Mouse (Mus musculus) hindbrain, embryonic 16.5 days (tissue): ENCODE data around the gene Nlrp6. TPM values are rescaled to one million over a fixed set of nuclear protein-coding genes. Genes with fewer than 3 reads are reported as not detected.
A peak's percentile ranks its signal among the peaks of the same experiment; 100 is the strongest.

Experiments
- ATAC-seq: fragments of 200-750 bp; cut with Nextera tagmentation; 2 replicates; pipeline ENCODE4 v1.8.0; 2017; ENCODE audit warnings: moderate TSS enrichment, moderate library complexity
- H3K27ac ChIP-seq: fragments of 300-500 bp; sonication (generic); 2 replicates; pipeline ENCODE4 v1.5.1; 2014; ENCODE audit warnings: low read depth, mild to moderate bottlenecking, control low read depth, low read length, moderate library complexity
- H3K27me3 ChIP-seq: fragments of 300-500 bp; sonication (generic); replicated peaks from 2 replicates; pipeline ENCODE4 v1.6.1; 2014; ENCODE audit warnings: low read length; ENCODE audit not compliant: control insufficient read depth, insufficient read depth
- H3K36me3 ChIP-seq: fragments of 300-500 bp; sonication (generic); 2 replicates; pipeline ENCODE4 v1.6.1; 2014; ENCODE audit warnings: mild to moderate bottlenecking, low read length, moderate library complexity, mixed read lengths; ENCODE audit not compliant: control insufficient read depth, insufficient read depth
- H3K4me1 ChIP-seq: fragments of 300-500 bp; sonication (generic); 2 replicates; pipeline ENCODE4 v1.6.1; 2014; ENCODE audit warnings: low read depth, low read length; ENCODE audit not compliant: control insufficient read depth, insufficient read depth
- H3K4me2 ChIP-seq: fragments of 300-500 bp; sonication (generic); 2 replicates; pipeline ENCODE4 v1.6.1; 2014; ENCODE audit warnings: mild to moderate bottlenecking, low read length, control low read depth, moderate library complexity
- H3K4me3 ChIP-seq: fragments of 300-500 bp; sonication (generic); 2 replicates; pipeline ENCODE4 v1.5.1; 2014; ENCODE audit warnings: mild to moderate bottlenecking, low read length, control low read depth, moderate library complexity
- H3K9ac ChIP-seq: fragments of 300-500 bp; sonication (generic); 2 replicates; pipeline ENCODE4 v1.6.1; 2014; ENCODE audit warnings: low read depth, mild to moderate bottlenecking, control low read depth, low read length, moderate library complexity
- H3K9me3 ChIP-seq: fragments of 300-500 bp; sonication (generic); 2 replicates; pipeline ENCODE4 v1.6.1; 2014; ENCODE audit warnings: mild to moderate bottlenecking, low read length, moderate library complexity; ENCODE audit not compliant: control insufficient read depth
- WGBS: fragments of 180-500 bp; shearing (Covaris S2); extraction: QIAGEN DNeasy Blood & Tissue Kit; methylation state at CpG from one replicate; pipeline ENCODE4 v1.1.7; 2014; 5-methylcytosine and 5-hydroxymethylcytosine counted together
- polyA plus RNA-seq: library from polyadenylated mRNA; unstranded; fragments of >200 nt; fragmentation: Nextera tagmentation; extraction: Ambion mirVana; gene quantifications from 2 replicates; pipeline ENCODE4 v1.2.1, GENCODE M21; 2015

The Nlrp6 gene
- polyA plus RNA-seq, 1 experiment from 2014 or later, result 0.75 TPM

DNA sequence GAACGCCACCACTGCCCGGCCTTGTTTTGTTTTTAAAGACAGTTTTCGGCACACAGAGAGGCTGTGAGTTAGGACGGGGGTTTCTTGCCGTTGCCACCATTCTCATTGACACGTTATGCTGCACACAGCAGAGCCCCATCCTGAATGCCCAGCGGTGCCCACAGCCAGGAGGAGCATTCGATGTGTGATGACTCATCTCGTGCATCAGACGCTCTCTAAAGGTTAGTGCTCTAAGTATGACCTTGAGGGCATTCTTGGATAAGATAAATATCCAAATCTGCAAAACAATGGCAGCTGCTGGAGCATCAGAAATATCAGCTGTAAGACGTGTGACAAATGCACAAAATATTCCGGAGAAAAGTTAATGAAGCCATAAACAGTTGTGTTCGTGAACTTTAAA, 13.6 kb upstream of the Nlrp6 start:
- no peak overlapping the region for H3K9ac ChIP-seq
- no peaks in the 10 kb centered on the region for H3K36me3 ChIP-seq
- H3K4me2 ChIP-seq, result no peak overlapping the region
- no peaks in the 10 kb centered on the region for H3K9me3 ChIP-seq
- WGBS, result 85% methylated on average over 13 of the region's 13 CpGs
- H3K27ac ChIP-seq, result no peak overlapping the region
- peaks cover 5% of the 10 kb centered on the region for H3K4me1 ChIP-seq
- no peak overlapping the region for H3K4me3 ChIP-seq
- peaks cover 2% of the 10 kb centered on the region; the same call in 1 of the 2 replicates for H3K27me3 ChIP-seq
- no peak for ATAC-seq

DNA sequence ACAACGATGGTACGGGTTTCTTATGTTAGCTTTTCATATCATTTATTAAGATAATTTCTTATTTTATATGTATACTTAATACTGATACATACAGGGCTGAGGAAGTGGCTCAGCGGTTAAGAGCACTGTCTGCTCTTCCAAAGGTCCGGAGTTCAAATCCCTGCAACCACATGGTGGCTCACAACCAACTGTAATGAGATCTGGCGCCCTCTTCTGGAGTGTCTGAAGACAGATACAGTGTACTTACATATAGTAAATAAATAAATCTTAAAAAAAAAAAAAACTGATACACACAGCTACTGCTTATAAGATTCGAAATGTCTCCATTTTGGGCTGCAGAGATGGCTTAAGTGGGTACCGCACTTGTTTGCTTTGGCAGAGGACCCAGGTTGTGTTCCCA, 13.0 kb upstream of the Nlrp6 start:
- Histone ChIP-seq H3K27ac (no peak overlapping the region), H3K4me1 (peaks cover 5% of the 10 kb centered on the region), H3K27me3 (peaks cover 2% of the 10 kb centered on the region; the same call in 1 of the 2 replicates), H3K4me2 (no peak overlapping the region), H3K9ac (no peak overlapping the region), H3K36me3 (no peaks in the 10 kb centered on the region), H3K4me3 (no peak overlapping the region), H3K9me3 (no peaks in the 10 kb centered on the region)
- WGBS, result 87% methylated on average over 7 of the region's 7 CpGs
- no peak for ATAC-seq

DNA sequence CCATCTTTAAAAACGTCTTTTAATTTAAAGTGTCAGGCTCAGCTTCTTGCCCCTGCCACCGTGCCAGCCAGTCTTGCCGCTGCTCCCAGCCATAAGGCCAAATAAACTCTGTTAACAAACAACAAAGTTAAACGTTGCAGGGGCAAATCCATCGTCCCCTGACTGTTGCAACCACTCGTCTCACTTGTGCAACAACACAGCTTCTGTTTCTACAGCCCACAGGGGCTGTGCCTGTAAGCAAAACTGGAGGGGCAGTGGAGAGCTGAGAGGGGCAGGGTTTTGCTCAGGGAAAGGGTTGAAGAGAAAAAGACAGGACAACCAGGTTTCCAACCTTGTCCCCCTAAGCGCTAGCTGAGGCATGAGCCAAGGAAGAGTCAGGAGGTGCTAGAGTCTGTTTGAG, 12.5 kb upstream of the Nlrp6 start:
- Histone ChIP-seq H3K4me2 (no peak overlapping the region), H3K9ac (no peak overlapping the region)
- ATAC-seq, result 0 out of 2 replicates have a peak, but pooled peaks have one; percentile 3

DNA sequence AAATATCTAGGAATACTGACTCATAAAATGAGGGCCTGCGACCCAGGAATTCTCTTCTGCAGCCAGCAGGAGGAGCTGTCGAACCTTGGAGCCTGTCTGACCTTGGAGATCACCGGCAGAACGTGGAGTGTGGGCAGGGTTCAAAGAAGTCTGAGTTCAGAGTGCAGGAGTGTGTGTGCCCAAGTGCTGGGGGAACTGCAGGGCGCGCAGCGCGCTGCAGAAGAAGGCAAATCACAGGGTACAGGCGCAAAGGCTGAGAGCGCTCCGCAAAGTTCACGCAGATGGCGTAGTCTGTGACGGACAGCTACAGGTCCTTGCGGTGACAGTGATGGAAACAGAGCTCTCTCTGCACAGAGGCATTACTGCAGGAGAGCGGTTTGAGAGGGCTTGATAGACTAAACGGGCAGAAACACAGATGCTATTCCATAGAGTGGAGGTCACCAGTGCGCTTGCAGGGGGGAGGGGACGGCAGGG, 12.0 kb upstream of the Nlrp6 start:
- H3K9ac ChIP-seq, result peak overlapping the region; percentile 53
- peak; percentile 82 for ATAC-seq
- peak overlapping the region; percentile 49 for H3K4me3 ChIP-seq
- peaks cover 2% of the 10 kb centered on the region; the same call in 1 of the 2 replicates for H3K27me3 ChIP-seq
- no peak overlapping the region for H3K27ac ChIP-seq
- no peaks in the 10 kb centered on the region for H3K9me3 ChIP-seq
- H3K4me1 ChIP-seq, result peaks cover 5% of the 10 kb centered on the region
- WGBS, result 2% methylated on average over 19 of the region's 19 CpGs
- H3K36me3 ChIP-seq, result no peaks in the 10 kb centered on the region
- H3K4me2 ChIP-seq, result peak overlapping the region; percentile 91

More for the DNA sequence above, 12.5 kb upstream of the Nlrp6 start:
- peaks cover 2% of the 10 kb centered on the region; the same call in 1 of the 2 replicates for H3K27me3 ChIP-seq
- H3K36me3 ChIP-seq, result no peaks in the 10 kb centered on the region
- WGBS, result 52% methylated on average over 7 of the region's 7 CpGs
- H3K4me3 ChIP-seq, result no peak overlapping the region
- no peaks in the 10 kb centered on the region for H3K9me3 ChIP-seq
- H3K4me1 ChIP-seq, result peaks cover 5% of the 10 kb centered on the region
- no peak overlapping the region for H3K27ac ChIP-seq

DNA sequence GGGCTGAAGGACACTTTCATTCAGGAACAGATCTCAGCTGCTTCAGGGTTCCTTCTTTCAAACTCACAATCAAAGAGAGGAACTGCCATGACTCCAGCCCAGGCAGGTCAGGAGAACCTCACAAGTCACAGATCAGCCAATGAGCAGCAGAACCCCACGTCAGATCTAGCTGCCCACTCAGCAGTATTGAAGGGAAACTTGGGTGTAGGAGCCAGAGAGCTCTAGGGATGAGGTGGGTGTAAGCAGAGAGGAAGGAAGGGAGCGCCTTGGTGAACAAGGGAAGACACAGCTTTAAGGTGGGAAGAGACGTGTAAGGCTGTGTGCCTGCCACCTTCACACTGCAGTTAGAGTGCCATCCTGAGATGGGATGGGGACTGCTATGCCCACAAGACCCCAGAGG, 8.4 kb upstream of the Nlrp6 start:
- WGBS, result 69% methylated on average over 3 of the region's 3 CpGs
- H3K27me3 ChIP-seq, result peaks cover 2% of the 10 kb centered on the region; the same call in 1 of the 2 replicates
- H3K9ac ChIP-seq, result no peak overlapping the region
- H3K4me2 ChIP-seq, result no peak overlapping the region
- ATAC-seq, result no peak
- peaks cover 5% of the 10 kb centered on the region for H3K4me1 ChIP-seq
- H3K9me3 ChIP-seq, result no peaks in the 10 kb centered on the region
- no peaks in the 10 kb centered on the region for H3K36me3 ChIP-seq
- no peak overlapping the region for H3K4me3 ChIP-seq
- H3K27ac ChIP-seq, result no peak overlapping the region

DNA sequence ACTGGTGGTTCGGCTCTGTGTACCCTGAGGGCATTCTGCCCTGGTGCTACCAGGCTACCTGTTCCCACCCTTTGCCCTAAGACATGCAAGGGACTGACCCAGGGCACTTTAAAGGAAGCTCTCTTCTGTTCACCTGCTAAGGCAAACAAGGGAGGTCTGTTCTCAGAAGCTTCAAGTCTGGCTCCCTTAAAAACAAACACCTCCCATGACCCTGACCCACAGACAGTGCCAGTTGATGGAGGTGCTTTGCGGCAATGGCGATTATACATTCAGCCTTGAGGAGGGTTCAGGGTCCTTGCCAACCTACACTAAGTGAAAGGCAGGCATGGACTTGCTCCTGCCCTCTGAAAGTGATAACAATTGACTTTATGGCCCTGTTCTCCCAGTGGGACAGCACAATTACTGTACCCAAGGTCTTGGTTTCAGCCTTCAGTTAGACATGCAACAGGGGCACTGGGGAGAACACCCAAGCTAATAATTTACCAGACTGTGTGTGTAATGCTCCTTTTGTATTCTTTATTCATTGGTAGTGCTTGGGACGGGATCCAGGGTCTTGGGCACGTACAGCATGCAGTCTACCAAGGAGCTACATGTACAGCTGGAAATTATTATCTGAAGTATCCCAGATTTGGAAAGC, 7.7 kb upstream of the Nlrp6 start:
- Histone ChIP-seq H3K4me3 (no peak overlapping the region), H3K9ac (no peak overlapping the region), H3K27ac (no peak overlapping the region), H3K4me2 (no peak overlapping the region), H3K4me1 (peaks cover 5% of the 10 kb centered on the region), H3K36me3 (no peaks in the 10 kb centered on the region), H3K27me3 (peaks cover 2% of the 10 kb centered on the region; the same call in 1 of the 2 replicates), H3K9me3 (no peaks in the 10 kb centered on the region)
- 75% methylated on average over 5 of the region's 5 CpGs for WGBS
- no peak for ATAC-seq

DNA sequence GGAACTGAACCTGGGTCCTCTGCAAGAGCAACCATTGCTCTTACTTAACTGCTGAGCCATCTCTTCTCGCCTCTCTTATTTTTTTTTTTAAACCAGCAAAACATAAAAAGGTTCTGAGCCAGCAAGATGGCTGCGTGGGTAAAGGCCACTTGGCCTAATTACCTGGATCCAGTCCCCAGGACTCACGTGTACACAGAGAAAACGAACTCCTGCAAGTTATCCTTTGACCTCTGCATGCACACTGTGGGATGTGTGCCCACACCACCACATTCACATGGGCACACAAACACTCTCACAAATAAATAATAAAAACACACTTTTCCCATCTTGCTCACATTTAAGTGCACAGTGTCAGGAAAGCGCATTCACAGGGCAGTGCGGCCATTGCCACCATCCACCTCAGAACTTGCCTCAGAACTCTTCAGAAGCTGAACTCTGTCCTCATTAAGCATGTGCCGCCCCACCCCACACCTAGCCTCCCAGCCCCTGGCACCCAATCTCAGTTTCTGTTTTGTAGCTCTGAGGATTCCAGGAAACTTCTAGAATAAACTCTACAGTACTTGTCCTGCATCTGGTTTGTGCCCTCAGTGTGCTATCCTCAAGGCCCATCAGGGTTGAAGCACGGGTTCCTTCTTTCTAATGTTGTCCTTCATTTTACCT, 6.5 kb upstream of the Nlrp6 start:
- no peaks in the 10 kb centered on the region for H3K9me3 ChIP-seq
- no peak overlapping the region for H3K4me3 ChIP-seq
- peaks cover 4% of the 10 kb centered on the region for H3K27me3 ChIP-seq
- H3K27ac ChIP-seq, result no peak overlapping the region
- no peaks in the 10 kb centered on the region for H3K36me3 ChIP-seq
- no peak for ATAC-seq
- WGBS, result 85% methylated on average over 8 of the region's 8 CpGs
- H3K9ac ChIP-seq, result no peak overlapping the region
- no peak overlapping the region for H3K4me2 ChIP-seq
- H3K4me1 ChIP-seq, result no peaks in the 10 kb centered on the region

DNA sequence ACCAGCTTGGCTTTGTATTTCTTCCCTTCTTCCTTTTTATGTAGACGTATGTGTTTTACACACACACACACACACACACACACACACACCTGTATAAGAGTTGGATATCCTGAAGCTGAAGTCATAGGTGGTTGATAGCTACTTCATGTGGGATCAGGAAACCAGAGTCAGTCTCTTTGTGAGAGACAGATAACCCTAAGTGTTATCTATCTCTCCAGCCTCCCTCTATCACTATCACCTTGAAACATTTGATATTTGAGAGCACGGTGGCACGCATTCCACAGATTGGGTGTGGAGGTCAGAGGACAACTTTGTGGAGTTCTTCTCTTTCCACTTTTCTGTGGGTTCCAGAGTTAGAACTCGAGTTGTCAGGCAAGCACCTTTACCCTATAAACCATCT, 791 bp upstream of the Nlrp6 start:
- ATAC-seq, result no peak
- Histone ChIP-seq H3K4me3 (no peak overlapping the region), H3K27ac (no peak overlapping the region), H3K9me3 (no peaks in the 10 kb centered on the region), H3K27me3 (peaks cover 53% of the 10 kb centered on the region), H3K4me2 (no peak overlapping the region), H3K4me1 (peaks cover 18% of the 10 kb centered on the region), H3K36me3 (no peaks in the 10 kb centered on the region), H3K9ac (no peak overlapping the region)
- 78% methylated on average over 4 of the region's 4 CpGs for WGBS

DNA sequence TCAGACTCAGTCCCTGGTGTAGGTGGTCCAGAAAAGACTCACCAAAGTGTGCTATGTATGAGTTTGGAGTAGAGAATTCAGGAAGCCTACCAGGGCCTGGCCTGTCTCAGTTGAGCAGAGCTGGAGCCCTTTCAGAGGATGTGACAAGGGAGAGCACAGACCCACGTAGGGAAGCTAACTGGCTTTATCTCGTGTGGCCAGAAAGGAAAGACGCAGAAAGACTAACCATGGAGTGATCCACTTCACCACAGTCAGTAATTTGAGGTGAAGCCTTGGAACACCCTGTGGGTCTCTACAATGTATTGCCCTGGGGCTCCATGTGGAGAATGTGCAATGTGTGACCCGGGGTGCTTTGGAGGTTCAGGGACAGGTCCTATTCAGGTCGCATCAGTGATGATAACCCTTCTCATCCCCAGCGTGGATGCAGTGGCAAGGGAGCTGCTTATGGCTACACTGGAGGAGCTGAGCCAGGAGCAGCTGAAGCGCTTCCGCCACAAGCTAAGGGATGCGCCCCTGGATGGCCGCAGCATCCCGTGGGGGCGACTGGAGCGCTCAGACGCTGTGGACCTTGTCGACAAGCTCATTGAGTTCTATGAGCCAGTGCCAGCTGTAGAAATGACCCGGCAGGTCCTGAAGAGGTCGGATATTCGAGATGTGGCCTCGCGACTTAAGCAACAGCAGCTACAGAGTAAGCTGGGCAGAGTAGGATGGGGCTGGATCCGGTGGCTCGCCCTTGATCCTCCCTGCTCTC, 698 bp downstream of the Nlrp6 start:
- Histone ChIP-seq H3K27ac (no peak overlapping the region), H3K27me3 (peaks cover 53% of the 10 kb centered on the region), H3K9ac (no peak overlapping the region), H3K4me2 (peak overlapping the region; percentile 98), H3K4me3 (no peak overlapping the region), H3K9me3 (no peaks in the 10 kb centered on the region), H3K36me3 (no peaks in the 10 kb centered on the region), H3K4me1 (peaks cover 18% of the 10 kb centered on the region)
- ATAC-seq, result no peak
- WGBS, result 30% methylated on average over 22 of the region's 22 CpGs
